Mouse (Mus musculus) heart, embryonic 14.5 days (tissue): ENCODE measurements around the gene Igsf9b. TPM values are rescaled to one million over a fixed set of nuclear protein-coding genes. Genes with fewer than 3 reads are reported as not detected.

ENCODE experiments used
- ATAC-seq: fragments of 200-750 bp; cut with Nextera tagmentation; 2 replicates; pipeline ENCODE4 v1.8.0; 2017; ENCODE audit warnings: low read depth, moderate TSS enrichment; ENCODE audit not compliant: insufficient number of reproducible peaks, insufficient read depth, low FRiP score
- H3K27ac ChIP-seq, 2 experiments: fragments of 200-500 bp in 1 of 2; fragments of 300-500 bp in 1 of 2; sonication (generic) in 1 of 2; replicated peaks in 1 of 2; 2 replicates each; pipeline ENCODE4 v1.5.1; 2012 to 2014; ENCODE audit warnings: low read depth in 2 of 2, low read length in 2 of 2, control low read depth in 1 of 2, mild to moderate bottlenecking in 1 of 2, mixed read lengths in 1 of 2; ENCODE audit not compliant: control insufficient read depth in 1 of 2, insufficient read depth in 1 of 2
- H3K27me3 ChIP-seq: fragments of 300-500 bp; sonication (generic); 2 replicates; pipeline ENCODE4 v1.6.1; 2014; ENCODE audit warnings: mild to moderate bottlenecking, low read length, control low read depth; ENCODE audit not compliant: control insufficient read depth, insufficient read depth
- H3K36me3 ChIP-seq: fragments of 300-500 bp; sonication (generic); 2 replicates; pipeline ENCODE4 v1.6.1; 2014; ENCODE audit warnings: mild to moderate bottlenecking, control low read depth, low read length, mixed read lengths; ENCODE audit not compliant: control insufficient read depth, insufficient read depth
- H3K4me1 ChIP-seq, 2 experiments: fragments of 200-500 bp in 1 of 2; fragments of 300-500 bp in 1 of 2; sonication (generic) in 1 of 2; 2 replicates each; pipeline ENCODE4 v1.6.1; 2012 to 2014; ENCODE audit warnings: low read length in 2 of 2, control low read depth in 1 of 2, mixed read lengths in 1 of 2; ENCODE audit not compliant: control insufficient read depth in 2 of 2, insufficient read depth in 2 of 2
- H3K4me2 ChIP-seq: fragments of 300-500 bp; sonication (generic); 2 replicates; pipeline ENCODE4 v1.6.1; 2014; ENCODE audit warnings: mild to moderate bottlenecking, low read length
- H3K4me3 ChIP-seq, 2 experiments: fragments of 200-500 bp in 1 of 2; fragments of 300-500 bp in 1 of 2; sonication (generic) in 1 of 2; 2 replicates each; pipeline ENCODE4 v1.5.1; 2012 to 2014; ENCODE audit warnings: low read length in 2 of 2, mild to moderate bottlenecking in 2 of 2, control low read depth in 1 of 2, low read depth in 1 of 2, moderate library complexity in 1 of 2; ENCODE audit not compliant: control insufficient read depth in 1 of 2, insufficient read depth in 1 of 2
- H3K9ac ChIP-seq: fragments of 300-500 bp; sonication (generic); 2 replicates; pipeline ENCODE4 v1.6.1; 2014; ENCODE audit warnings: mild to moderate bottlenecking, low read length
- H3K9me3 ChIP-seq: fragments of 300-500 bp; sonication (generic); 2 replicates; pipeline ENCODE4 v1.6.1; 2016; ENCODE audit warnings: low read length, control low read depth; ENCODE audit not compliant: control insufficient read depth
- WGBS: fragments of 180-500 bp; shearing (Covaris S2); extraction: QIAGEN DNeasy Blood & Tissue Kit; methylation state at CpG from one replicate; pipeline ENCODE4 v1.1.7; 2014; 5-methylcytosine and 5-hydroxymethylcytosine counted together
- polyA plus RNA-seq: library from polyadenylated mRNA; unstranded; fragments of >200 nt; fragmentation: Nextera tagmentation; extraction: Ambion mirVana; gene quantifications from 2 replicates; pipeline ENCODE4 v1.2.1, GENCODE M21; 2014

Gene Igsf9b
- polyA plus RNA-seq: 4.2 and 4.5 TPM in 2 replicates

DNA sequence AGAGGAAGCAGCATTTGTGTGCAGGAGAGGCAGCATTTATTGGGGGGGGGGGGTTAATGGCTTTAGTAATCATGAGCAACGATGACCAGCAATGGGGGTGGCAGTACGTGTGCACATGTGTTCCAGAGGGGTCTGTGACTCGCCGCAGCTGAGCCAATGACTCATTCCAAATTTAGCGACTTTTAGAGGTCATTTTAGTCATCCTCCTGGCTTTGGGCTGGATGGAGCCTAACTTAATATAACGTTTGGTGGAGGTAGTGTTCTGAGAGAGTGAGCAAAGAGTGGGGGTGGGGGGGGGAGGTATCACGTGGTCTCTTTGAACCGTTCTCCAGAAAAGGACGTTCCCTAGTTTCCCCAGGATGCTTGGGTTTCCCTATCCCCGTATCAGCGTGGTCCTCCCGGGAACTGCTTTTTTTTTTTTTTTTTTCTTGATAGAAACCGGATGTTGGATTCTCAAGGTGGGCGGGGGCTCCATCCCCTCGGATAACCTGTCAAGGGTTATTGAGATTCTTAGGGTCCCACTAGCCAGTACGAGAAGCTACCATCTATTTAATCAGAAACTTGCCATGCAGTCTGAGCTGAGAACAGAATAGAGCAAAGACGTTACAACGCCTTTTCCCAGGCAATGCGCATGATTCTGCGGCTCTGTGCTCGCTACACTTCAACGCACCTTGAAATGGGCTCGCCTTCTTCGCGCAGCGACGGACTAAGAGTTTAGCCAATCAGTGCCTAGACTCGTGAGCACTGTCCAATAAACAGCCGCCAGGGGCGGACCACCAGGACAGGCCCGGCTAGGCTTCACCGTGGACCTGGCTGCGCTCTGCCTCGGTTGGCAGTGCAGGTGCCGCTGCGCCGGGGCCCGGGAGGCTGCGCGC lies at the start of gene Igsf9b:
TSS of gene Igsf9b (plus strand) at position 794 of the 875 bp plus-strand sequence.
- WGBS: under 1% methylated on average over 40 of the region's 40 CpGs
- Histone ChIP-seq H3K4me2 (peak within 1 kb of the TSS; percentile 93), H3K4me1 (peaks cover 3 to 6% of the 10 kb centered on the region in 2 experiments; a peak in 3 of 4 replicates), H3K27me3 (peaks cover 31% of the 10 kb centered on the region), H3K4me3 (peak within 1 kb of the TSS; percentile 67), H3K9me3 (no peaks in the 10 kb centered on the region), H3K9ac (peak within 1 kb of the TSS; percentile 59), H3K36me3 (no peaks in the 10 kb centered on the region), H3K27ac (no peak within 1 kb of the TSS)
- peak; percentile 96 for ATAC-seq

DNA sequence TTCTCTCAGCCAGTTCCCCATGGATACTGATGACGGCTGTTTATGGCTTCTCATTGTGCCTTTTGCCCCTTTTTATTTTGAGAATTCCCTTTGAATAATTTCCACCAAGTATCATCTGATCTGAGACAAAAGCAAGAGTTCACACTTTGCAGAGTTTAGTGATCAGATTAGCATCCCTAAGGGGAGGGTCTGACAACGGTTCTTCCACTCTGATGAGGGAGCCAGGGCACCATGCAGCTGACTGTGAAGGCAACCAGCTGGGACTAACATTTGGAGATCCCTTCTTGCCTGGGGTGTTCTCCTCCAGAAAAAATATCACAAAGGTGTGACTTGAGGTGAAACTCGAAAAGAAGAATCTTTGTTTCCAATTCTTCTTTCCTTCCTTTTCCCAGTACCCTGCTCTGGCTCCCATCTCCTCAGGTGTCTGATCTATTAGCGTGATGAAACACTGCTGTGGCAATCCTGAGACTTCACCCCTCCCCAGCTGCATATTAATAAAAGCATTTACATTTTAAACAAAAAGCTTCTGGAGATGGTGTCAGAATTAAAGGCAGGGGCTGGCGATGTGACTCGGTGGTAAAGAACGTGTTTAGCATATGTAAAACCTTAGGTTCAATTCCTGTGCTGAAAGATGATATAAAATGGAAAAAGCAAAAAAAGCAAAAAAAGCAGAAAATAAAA lies 46.8 kb upstream of the Igsf9b start:
- no peak overlapping the region for H3K4me3 ChIP-seq
- no peak overlapping the region for H3K4me2 ChIP-seq
- WGBS: 48% methylated on average over 7 of the region's 7 CpGs
- H3K27me3 ChIP-seq: no peaks in the 10 kb centered on the region
- no peaks in the 10 kb centered on the region for H3K9me3 ChIP-seq
- H3K36me3 ChIP-seq: no peaks in the 10 kb centered on the region
- no peak overlapping the region for H3K27ac ChIP-seq
- no peak overlapping the region for H3K9ac ChIP-seq
- no peak for ATAC-seq
- 0 out of 4 replicates have a peak, but pooled peaks cover 0 to 3% of the 10 kb centered on the region in 2 experiments for H3K4me1 ChIP-seq

DNA sequence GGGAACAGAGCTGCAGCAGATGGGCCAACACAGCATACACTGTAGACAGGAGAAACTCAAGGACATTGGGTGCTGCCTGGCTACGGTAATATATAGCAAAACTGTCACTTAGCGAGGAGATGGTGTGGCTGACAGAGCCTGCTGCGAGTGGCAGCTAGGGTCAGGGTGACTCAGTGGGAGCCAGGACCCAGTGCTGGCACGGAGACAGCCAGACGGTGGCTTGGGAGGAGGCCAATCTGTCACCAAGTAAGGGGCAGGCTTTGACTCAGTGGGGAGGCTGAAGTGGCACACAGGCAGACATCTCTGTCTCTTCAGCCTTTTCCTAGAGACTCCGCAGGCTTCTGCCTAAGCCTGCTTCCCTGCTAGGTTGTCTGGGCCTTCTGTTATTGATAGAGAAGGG lies 42.5 kb upstream of the Igsf9b start:
- Histone ChIP-seq H3K27ac (no peak overlapping the region), H3K9me3 (no peaks in the 10 kb centered on the region), H3K4me1 (0 out of 4 replicates have a peak, but pooled peaks cover 0 to 3% of the 10 kb centered on the region in 2 experiments), H3K9ac (no peak overlapping the region), H3K27me3 (no peaks in the 10 kb centered on the region), H3K36me3 (no peaks in the 10 kb centered on the region), H3K4me3 (no peak overlapping the region), H3K4me2 (no peak overlapping the region)
- WGBS: 37% methylated on average over 6 of the region's 6 CpGs
- no peak for ATAC-seq

DNA sequence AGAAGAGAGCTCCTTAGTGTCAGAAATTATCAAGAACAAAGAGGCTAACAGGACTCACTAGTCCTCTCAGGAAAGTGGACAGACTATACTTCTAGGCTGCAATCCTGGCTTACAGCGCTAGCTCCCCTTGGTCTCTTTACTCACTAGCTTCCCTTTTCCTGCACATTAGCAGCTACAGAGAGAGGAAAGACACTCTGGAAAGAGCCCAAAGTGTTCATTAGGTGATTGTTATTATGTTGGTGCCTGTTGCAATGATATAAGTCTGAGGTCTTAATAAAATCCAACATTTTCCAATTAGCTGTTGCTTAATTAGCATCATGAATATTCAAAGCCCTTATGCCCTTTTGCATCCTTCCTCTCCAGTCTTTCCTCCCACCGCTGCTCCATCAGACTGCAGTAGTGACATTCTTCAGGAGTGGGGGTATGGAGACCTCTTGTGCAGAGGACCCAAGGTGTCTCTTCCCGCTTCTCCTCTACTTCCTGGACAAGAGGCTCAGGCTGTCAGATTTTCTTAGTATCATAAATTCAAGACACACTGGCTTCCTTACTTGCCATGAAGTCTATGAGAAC lies 38.5 kb upstream of the Igsf9b start:
- Histone ChIP-seq H3K4me2 (no peak overlapping the region), H3K4me3 (no peak overlapping the region), H3K9ac (no peak overlapping the region), H3K9me3 (no peaks in the 10 kb centered on the region), H3K27ac (no peak overlapping the region), H3K27me3 (no peaks in the 10 kb centered on the region), H3K4me1 (peaks cover 0 to 3% of the 10 kb centered on the region in 2 experiments; a peak in 1 of 4 replicates), H3K36me3 (no peaks in the 10 kb centered on the region)
- ATAC-seq: no peak
- 70% methylated on average over 3 of the region's 3 CpGs for WGBS

DNA sequence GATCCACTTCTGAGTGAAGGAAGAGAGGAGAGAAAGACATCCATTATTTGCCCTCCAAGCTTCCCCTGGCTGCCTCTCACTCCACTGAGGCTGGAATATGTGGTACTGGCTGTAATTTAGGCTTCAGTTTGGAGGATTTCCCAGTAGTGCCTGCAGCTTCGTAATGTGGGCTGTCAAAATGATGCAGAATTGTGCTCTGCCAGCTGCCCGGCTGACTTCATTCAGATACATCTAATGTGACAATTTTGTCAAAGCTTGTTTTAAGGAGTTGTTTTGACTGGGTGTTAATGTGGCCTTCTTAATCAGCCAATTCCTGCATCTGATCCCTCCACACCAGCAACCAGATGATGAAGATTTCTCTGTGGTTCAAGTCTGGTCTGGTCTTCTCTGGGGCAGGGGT lies 37.1 kb upstream of the Igsf9b start:
- H3K27ac ChIP-seq: no peak overlapping the region
- WGBS: 72% methylated on average over 2 of the region's 2 CpGs
- H3K9ac ChIP-seq: no peak overlapping the region
- no peaks in the 10 kb centered on the region for H3K36me3 ChIP-seq
- H3K9me3 ChIP-seq: no peaks in the 10 kb centered on the region
- no peak for ATAC-seq
- no peaks in the 10 kb centered on the region for H3K27me3 ChIP-seq
- H3K4me3 ChIP-seq: no peak overlapping the region
- H3K4me1 ChIP-seq: no peaks in the 10 kb centered on the region; a peak in 1 of 4 replicates
- no peak overlapping the region for H3K4me2 ChIP-seq

DNA sequence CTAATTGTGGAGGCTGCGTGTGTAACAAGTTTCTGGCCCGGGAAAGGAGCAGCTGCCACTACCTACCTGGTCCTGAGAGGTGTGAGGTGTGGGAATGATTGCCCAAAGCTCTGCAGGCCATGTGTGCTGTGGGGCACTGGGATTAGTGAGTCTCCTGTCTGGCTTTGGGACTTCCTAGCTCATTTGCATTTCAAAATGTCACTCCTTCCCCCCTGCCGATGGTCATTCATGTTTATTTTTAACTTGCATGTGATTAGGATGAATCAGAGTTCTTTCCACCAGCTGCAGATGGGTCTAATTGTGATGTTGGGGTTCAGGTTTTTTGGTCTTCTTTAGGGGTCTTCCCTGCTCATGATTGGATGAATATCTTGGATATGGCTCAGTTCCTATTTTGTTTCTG lies 34.0 kb upstream of the Igsf9b start:
- Histone ChIP-seq H3K4me2 (no peak overlapping the region), H3K4me1 (no peaks in the 10 kb centered on the region; a peak in 1 of 4 replicates), H3K36me3 (no peaks in the 10 kb centered on the region), H3K9me3 (no peaks in the 10 kb centered on the region), H3K4me3 (no peak overlapping the region), H3K27ac (no peak overlapping the region), H3K27me3 (no peaks in the 10 kb centered on the region), H3K9ac (no peak overlapping the region)
- 42% methylated on average over 3 of the region's 3 CpGs for WGBS
- no peak for ATAC-seq

DNA sequence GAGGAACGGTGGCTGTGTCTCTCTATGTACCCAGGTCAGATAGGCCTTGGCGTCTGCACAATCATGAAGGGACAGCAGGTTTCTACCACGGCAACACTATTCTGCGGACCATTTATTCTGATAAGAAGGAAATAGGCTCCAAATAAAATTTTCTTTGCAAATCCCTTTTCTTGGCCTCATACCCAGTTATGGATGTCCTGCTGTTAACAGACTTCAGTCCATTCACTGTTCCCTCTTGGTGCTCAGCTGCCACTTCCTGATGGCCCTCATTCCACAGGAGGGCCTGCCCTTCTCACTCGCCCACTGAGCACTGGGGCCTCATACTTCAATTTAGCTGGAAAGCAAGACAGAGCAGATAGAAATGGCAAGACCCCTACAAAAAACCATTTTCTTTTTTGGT lies 31.1 kb upstream of the Igsf9b start:
- no peak overlapping the region for H3K4me3 ChIP-seq
- H3K4me1 ChIP-seq: no peaks in the 10 kb centered on the region; a peak in 1 of 4 replicates
- 82% methylated on average over 5 of the region's 5 CpGs for WGBS
- no peak overlapping the region for H3K4me2 ChIP-seq
- no peak for ATAC-seq
- H3K27me3 ChIP-seq: no peaks in the 10 kb centered on the region
- H3K9ac ChIP-seq: no peak overlapping the region
- H3K36me3 ChIP-seq: no peaks in the 10 kb centered on the region
- H3K27ac ChIP-seq: no peak overlapping the region
- H3K9me3 ChIP-seq: no peaks in the 10 kb centered on the region
